Mouse (Mus musculus) liver, embryonic 16.5 days (tissue): ENCODE measurements at regions not wholly inside any gene's neighbourhood (a gene's known extent, or its start where the extent isn't known, plus 50 kb on each side); places are given as distances from the start of the nearest gene placed in this dataset.

Experiments
- ATAC-seq: fragments of 200-750 bp; cut with Nextera tagmentation; 2 replicates; pipeline ENCODE4 v1.8.0; 2017; ENCODE audit warnings: low read depth, mild to moderate bottlenecking, moderate number of reproducible peaks, moderate library complexity
- H3K27ac ChIP-seq: fragments of 300-500 bp; sonication (generic); 2 replicates; pipeline ENCODE4 v1.5.1; 2014; ENCODE audit warnings: mild to moderate bottlenecking, low read length
- H3K27me3 ChIP-seq: fragments of 300-500 bp; sonication (generic); 2 replicates; pipeline ENCODE4 v1.6.1; 2014; ENCODE audit warnings: low read depth, low read length, mixed read lengths; ENCODE audit not compliant: control insufficient read depth, insufficient read depth
- H3K36me3 ChIP-seq: fragments of 300-500 bp; sonication (generic); 2 replicates; pipeline ENCODE4 v1.6.1; 2014; ENCODE audit warnings: mild to moderate bottlenecking; ENCODE audit not compliant: control insufficient read depth, insufficient read depth
- H3K4me1 ChIP-seq: fragments of 300-500 bp; sonication (generic); 2 replicates; pipeline ENCODE4 v1.6.1; 2014; ENCODE audit warnings: low read depth, low read length, mixed read lengths; ENCODE audit not compliant: control insufficient read depth
- H3K4me2 ChIP-seq: fragments of 300-500 bp; sonication (generic); 2 replicates; pipeline ENCODE4 v1.6.1; 2014; ENCODE audit warnings: low read depth, low read length, mixed read lengths
- H3K4me3 ChIP-seq: fragments of 300-500 bp; sonication (generic); 2 replicates; pipeline ENCODE4 v1.5.1; 2014; ENCODE audit warnings: low read depth, mild to moderate bottlenecking, low read length
- H3K9ac ChIP-seq: fragments of 300-500 bp; sonication (generic); 2 replicates; pipeline ENCODE4 v1.6.1; 2014; ENCODE audit warnings: low read depth, low read length
- H3K9me3 ChIP-seq: fragments of 300-500 bp; sonication (generic); replicated peaks from 2 replicates; pipeline ENCODE4 v1.6.1; 2016; ENCODE audit warnings: low read length; ENCODE audit not compliant: control insufficient read depth
- WGBS: fragments of 180-500 bp; shearing (Covaris S2); extraction: QIAGEN DNeasy Blood & Tissue Kit; methylation state at CpG from one replicate; pipeline ENCODE4 v1.1.7; 2014; ENCODE audit not compliant: insufficient replicate concordance; 5-methylcytosine and 5-hydroxymethylcytosine counted together

- H3K4me2 ChIP-seq: no peak overlapping the region
- no peak overlapping the region for H3K4me3 ChIP-seq
- H3K9ac ChIP-seq: no peak overlapping the region
- no peak overlapping the region for H3K27ac ChIP-seq
- H3K4me1 ChIP-seq: no peaks in the 10 kb centered on the region
- no peaks in the 10 kb centered on the region for H3K36me3 ChIP-seq
- ATAC-seq: no peak
- 77% methylated on average over 6 of the region's 6 CpGs for WGBS
- no peaks in the 10 kb centered on the region for H3K9me3 ChIP-seq
- no peaks in the 10 kb centered on the region for H3K27me3 ChIP-seq
Measured at GRCm38 (mm10) chr12:71636300-71636699, 194.6 kb upstream of the Daam1 start.

- no peaks in the 10 kb centered on the region for H3K9me3 ChIP-seq
- H3K27me3 ChIP-seq: no peaks in the 10 kb centered on the region
- no peak for ATAC-seq
- H3K36me3 ChIP-seq: no peaks in the 10 kb centered on the region
- H3K4me3 ChIP-seq: no peak overlapping the region
- no peak overlapping the region for H3K9ac ChIP-seq
- 30% methylated on average over 3 of the region's 3 CpGs for WGBS
- H3K4me2 ChIP-seq: no peak overlapping the region
- H3K4me1 ChIP-seq: no peaks in the 10 kb centered on the region
- no peak overlapping the region for H3K27ac ChIP-seq
Measured at GRCm38 (mm10) chr12:71637248-71637647, 193.6 kb upstream of the Daam1 start.

- H3K27me3 ChIP-seq: no peaks in the 10 kb centered on the region
- no peak overlapping the region for H3K9ac ChIP-seq
- no peak overlapping the region for H3K27ac ChIP-seq
- H3K4me1 ChIP-seq: no peaks in the 10 kb centered on the region
- no peak overlapping the region for H3K4me3 ChIP-seq
- no peaks in the 10 kb centered on the region for H3K9me3 ChIP-seq
- H3K36me3 ChIP-seq: no peaks in the 10 kb centered on the region
- ATAC-seq: no peak
- H3K4me2 ChIP-seq: no peak overlapping the region
- 37% methylated on average over 8 of the region's 8 CpGs for WGBS
Measured at GRCm38 (mm10) chr12:71638246-71638645, 192.6 kb upstream of the Daam1 start.

- no peak overlapping the region for H3K27ac ChIP-seq
- ATAC-seq: no peak
- H3K9ac ChIP-seq: no peak overlapping the region
- 47% methylated on average over 10 of the region's 10 CpGs for WGBS
- H3K4me2 ChIP-seq: no peak overlapping the region
- H3K27me3 ChIP-seq: no peaks in the 10 kb centered on the region
- H3K9me3 ChIP-seq: no peaks in the 10 kb centered on the region
- no peaks in the 10 kb centered on the region for H3K4me1 ChIP-seq
- no peak overlapping the region for H3K4me3 ChIP-seq
- H3K36me3 ChIP-seq: no peaks in the 10 kb centered on the region
Measured at GRCm38 (mm10) chr12:71640058-71640501, 190.8 kb upstream of the Daam1 start.

GRCm38 (mm10) chr12:71641486-71641885, 189.4 kb upstream of the Daam1 start:
- no peaks in the 10 kb centered on the region for H3K9me3 ChIP-seq
- no peak overlapping the region for H3K4me2 ChIP-seq
- H3K4me3 ChIP-seq: no peak overlapping the region
- 81% methylated on average over 2 of the region's 2 CpGs for WGBS
- H3K27me3 ChIP-seq: no peaks in the 10 kb centered on the region
- no peak for ATAC-seq
- no peaks in the 10 kb centered on the region for H3K36me3 ChIP-seq
- H3K27ac ChIP-seq: no peak overlapping the region
- H3K4me1 ChIP-seq: no peaks in the 10 kb centered on the region
- H3K9ac ChIP-seq: no peak overlapping the region

GRCm38 (mm10) chr12:71642797-71643337, 188.0 kb upstream of the Daam1 start:
- Histone ChIP-seq H3K27ac (no peak overlapping the region), H3K4me3 (no peak overlapping the region), H3K36me3 (no peaks in the 10 kb centered on the region), H3K4me1 (no peaks in the 10 kb centered on the region), H3K9me3 (no peaks in the 10 kb centered on the region), H3K4me2 (no peak overlapping the region), H3K27me3 (no peaks in the 10 kb centered on the region), H3K9ac (no peak overlapping the region)
- no peak for ATAC-seq
- 66% methylated on average over 8 of the region's 8 CpGs for WGBS

- no peaks in the 10 kb centered on the region for H3K9me3 ChIP-seq
- no peak overlapping the region for H3K27ac ChIP-seq
- H3K4me1 ChIP-seq: no peaks in the 10 kb centered on the region
- H3K27me3 ChIP-seq: no peaks in the 10 kb centered on the region
- WGBS: 59% methylated on average over 2 of the region's 2 CpGs
- H3K4me2 ChIP-seq: no peak overlapping the region
- ATAC-seq: no peak
- no peak overlapping the region for H3K9ac ChIP-seq
- no peaks in the 10 kb centered on the region for H3K36me3 ChIP-seq
- H3K4me3 ChIP-seq: no peak overlapping the region
Measured at GRCm38 (mm10) chr12:71651251-71651650, 179.6 kb upstream of the Daam1 start.

- H3K27me3 ChIP-seq: no peaks in the 10 kb centered on the region
- no peak overlapping the region for H3K4me2 ChIP-seq
- no peak for ATAC-seq
- 29% methylated on average over 10 of the region's 10 CpGs for WGBS
- H3K9me3 ChIP-seq: no peaks in the 10 kb centered on the region
- H3K27ac ChIP-seq: no peak overlapping the region
- no peak overlapping the region for H3K9ac ChIP-seq
- H3K36me3 ChIP-seq: no peaks in the 10 kb centered on the region
- H3K4me1 ChIP-seq: no peaks in the 10 kb centered on the region
- H3K4me3 ChIP-seq: no peak overlapping the region
Measured at GRCm38 (mm10) chr12:71693346-71694038, 137.4 kb upstream of the Daam1 start.

GRCm38 (mm10) chr12:71701753-71702152, 129.1 kb upstream of the Daam1 start:
- H3K27me3 ChIP-seq: no peaks in the 10 kb centered on the region
- no peaks in the 10 kb centered on the region for H3K9me3 ChIP-seq
- no peak overlapping the region for H3K9ac ChIP-seq
- H3K4me3 ChIP-seq: no peak overlapping the region
- WGBS: 84% methylated on average over 2 of the region's 2 CpGs
- H3K4me2 ChIP-seq: no peak overlapping the region
- no peaks in the 10 kb centered on the region for H3K36me3 ChIP-seq
- no peaks in the 10 kb centered on the region for H3K4me1 ChIP-seq
- no peak for ATAC-seq
- no peak overlapping the region for H3K27ac ChIP-seq
